Mouse (Mus musculus) urinary bladder, postnatal 25 days (tissue): ENCODE data around the gene Mcmbp.
"Not testable (repeated sequence)": the region's sequence is repeated elsewhere in the genome, so short reads cannot be mapped to it uniquely, and the experiment has no call there.

ENCODE experiments used
- DNase-seq: peaks from one replicate; pipeline ENCODE4 v3.0.0; 2022; ENCODE audit warnings: low spot score

Gene Mcmbp

DNA sequence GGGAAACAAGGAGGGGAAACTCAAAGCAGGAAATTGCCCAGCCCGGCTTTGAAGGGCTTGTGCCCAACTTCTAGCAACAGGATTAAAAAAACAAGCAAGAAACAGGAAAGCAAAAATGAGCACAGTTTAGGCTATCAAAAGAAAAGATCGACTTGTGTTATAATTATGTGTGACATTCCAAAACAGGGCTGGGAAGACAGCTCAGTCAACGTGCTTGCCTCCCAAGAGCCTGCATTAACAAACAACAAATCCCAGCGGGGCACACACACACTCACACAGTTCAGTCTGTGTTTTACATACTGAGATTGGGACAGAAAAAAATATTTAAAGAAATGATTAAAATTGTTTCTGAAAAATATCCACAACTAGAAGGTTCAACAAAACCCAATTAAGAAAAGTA is 22.3 kb downstream of the Mcmbp start:
- no peak for DNase-seq

DNA sequence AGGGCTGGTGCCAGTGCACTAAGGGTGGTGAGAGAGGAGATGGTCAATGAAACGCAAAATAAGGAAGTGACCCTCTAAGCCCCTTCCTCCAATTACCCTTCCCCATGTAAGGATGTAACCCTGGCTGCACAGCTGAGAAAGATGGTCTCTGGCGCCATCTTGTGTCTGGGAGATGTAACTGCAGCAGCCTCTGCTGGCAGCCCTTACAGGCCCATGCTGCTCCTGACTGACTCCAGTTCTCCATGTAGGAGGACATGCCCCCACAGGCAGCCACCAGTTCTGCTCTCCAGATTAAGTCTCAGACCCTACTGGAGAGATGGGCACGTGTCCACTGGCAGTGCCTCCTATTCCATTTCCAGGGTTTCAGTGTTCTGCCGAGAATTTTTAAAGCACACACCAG is 34.6 kb downstream of the Mcmbp start:
- peak; percentile 54 for DNase-seq

DNA sequence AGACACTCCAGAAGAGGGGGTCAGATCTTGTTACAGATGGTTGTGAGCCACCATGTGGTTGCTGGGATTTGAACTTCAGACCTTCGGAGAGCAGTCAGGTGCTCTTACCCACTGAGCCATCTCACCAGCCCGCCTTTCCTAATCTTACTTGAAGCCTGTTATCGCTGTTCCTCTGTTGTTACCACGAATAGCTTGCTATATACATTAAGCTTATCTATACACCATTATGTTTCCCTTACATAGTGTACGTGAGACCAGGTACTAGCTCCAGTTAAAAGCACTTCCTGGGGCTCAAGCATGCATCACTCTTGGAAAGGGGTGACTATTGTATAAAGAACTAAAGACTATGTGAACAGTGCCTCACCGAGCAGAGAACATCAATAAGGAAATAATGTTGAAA is 40.3 kb downstream of the Mcmbp start:
- not testable (repeated sequence) for DNase-seq

DNA sequence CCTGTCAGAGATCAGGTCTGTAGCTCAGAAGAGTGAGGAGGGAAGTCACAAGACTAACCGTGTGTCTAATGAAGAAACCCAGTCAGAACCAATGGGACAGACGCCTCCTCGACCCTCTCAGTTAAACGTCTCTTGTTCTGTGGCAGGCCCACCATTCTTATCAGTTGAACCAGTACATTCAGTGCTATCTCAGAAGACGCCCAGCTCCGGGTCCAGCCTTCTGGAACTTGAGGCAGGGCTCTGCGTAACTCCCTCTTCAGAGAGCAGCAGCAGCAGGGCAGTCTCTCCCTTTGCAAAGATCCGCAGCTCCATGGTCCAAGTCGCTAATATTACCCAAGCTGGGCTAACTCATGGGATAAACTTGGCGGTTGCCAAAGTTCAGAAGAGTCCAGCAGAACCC is 45.4 kb downstream of the Mcmbp start:
- no peak for DNase-seq

DNA sequence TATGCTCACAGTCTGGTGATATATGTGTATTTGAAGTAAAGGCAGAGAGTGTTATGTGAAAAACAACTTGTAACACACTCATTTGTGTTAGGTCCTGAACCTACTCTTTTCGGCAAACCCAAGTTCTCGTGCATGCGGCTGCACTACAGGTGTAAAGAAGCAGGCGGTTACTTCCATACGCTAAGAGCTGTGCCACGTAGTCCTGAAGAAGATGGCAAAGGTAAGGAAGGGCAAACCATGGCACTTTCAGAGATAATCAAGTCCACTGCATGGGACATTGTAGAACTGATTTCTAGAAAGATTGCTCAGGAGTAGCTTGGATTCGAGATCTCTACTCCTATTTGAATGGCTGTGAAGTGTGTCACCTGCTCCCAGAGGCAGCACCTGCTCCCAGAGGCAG is 48.1 kb downstream of the Mcmbp start:
- DNase-seq: no peak

DNA sequence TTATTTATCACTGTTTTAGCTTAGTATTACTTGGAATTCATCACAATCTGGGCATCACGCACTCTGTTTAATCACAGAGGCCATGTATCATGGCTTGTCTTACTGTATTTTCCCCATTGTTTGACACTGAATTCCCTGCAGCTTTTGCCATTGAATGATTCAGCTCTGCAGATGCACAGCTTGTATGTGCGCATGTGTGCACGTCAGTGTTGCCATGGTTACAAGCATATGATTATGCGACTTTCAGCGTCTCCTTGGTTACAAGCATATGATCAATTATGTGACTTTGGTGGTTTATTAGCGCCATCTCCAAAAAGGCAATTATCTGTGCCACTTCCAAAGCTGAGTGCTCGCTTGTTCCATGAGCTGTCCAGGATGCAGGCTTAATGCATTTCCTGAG is 49.5 kb downstream of the Mcmbp start:
- DNase-seq: no peak

DNA sequence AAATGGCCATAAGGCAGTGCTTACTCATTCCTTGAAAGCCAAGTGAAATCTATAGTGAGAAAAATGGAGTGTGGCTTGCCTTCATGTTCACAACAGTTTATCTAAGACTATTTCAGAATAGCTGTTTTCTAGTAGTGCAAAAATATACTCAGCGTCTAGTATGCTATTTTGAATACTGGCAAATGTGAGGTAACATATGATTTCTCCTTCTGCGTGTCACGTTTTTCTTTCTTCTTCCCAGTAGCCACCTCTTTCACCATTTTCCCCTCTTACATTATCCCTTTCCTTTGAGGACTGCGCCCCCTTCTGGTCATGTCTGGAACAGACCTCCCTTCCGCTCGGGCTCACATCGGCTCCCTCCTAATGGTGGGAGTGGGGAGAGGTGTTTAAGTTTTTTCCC is 50.2 kb downstream of the Mcmbp start:
- DNase-seq: peak; percentile 90

DNA sequence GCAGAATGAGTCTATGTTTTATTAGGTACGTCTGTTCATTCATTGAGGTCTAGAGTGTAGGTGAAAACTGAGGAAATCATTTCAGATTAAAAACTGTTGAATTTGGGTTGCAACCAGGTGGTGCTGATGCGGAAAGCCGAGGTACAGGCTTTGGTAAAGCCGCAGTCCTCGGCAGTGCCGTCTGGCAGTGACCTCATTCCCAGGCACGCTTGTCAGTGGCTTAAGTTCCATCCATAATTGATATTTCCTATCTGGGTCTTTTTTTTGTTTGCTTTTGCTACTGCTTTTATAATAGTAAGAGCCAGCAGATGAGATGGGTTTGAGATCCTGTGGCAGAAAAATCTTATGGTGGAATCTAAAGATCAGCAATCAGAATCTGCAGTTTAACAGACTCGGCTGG is 50.9 kb downstream of the Mcmbp start:
- no peak for DNase-seq

DNA sequence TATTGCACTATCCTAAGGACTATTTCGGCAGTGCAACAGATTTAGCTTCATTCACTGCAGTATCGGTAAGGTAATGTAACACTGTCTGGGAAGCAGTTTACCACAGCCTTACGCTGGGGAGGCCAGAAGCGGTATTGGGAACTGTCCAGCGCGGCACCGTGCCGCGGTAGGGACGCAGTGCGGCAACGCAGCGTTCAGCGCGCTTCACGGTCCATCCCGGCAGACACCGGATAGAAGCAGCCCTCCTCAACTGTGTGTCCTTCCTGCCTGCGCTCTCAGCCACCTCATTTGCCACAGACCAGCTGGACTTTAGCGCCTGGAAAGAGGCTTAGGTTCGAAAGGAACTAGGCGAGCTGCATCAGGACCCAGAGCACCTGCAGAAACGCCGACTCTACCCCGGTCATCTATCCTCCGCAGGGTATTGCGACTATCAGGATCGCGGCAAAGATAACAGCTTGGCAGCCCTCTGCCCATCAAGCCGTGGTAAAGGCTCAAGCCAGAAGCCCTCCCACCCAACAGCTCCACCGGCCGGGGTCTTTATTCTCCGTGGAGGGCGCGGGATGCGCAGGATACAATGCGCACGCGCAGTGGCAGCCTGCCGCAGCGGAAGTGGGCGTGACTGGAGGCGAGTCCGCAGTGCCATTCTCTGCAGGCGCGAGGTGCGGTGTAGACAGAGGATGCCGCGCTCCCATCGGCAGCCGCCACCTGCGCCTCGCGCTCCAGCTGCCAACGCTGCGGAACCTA is 52.3 kb downstream of the Mcmbp start:
- DNase-seq: peak; percentile 54

DNA sequence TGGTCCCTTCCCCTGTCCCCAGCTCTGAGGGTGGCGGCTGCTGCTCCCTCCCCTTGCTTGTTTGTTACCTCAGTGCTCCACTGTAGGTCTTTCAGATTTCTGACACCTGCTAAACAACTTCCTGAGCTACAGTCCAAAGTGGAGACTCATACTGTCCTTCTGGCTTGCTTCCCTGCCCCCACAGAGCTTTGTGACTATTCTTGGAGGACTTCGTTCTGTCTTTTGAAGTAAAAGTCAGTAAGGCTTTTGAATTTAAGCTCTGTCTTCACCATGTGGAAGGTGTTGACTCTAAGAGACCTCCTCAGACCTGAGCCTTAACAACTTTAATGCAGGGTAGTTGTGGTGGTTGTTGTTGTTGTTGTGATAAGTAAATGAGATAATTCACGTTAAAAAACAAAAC is 61.7 kb downstream of the Mcmbp start:
- DNase-seq: no peak

DNA sequence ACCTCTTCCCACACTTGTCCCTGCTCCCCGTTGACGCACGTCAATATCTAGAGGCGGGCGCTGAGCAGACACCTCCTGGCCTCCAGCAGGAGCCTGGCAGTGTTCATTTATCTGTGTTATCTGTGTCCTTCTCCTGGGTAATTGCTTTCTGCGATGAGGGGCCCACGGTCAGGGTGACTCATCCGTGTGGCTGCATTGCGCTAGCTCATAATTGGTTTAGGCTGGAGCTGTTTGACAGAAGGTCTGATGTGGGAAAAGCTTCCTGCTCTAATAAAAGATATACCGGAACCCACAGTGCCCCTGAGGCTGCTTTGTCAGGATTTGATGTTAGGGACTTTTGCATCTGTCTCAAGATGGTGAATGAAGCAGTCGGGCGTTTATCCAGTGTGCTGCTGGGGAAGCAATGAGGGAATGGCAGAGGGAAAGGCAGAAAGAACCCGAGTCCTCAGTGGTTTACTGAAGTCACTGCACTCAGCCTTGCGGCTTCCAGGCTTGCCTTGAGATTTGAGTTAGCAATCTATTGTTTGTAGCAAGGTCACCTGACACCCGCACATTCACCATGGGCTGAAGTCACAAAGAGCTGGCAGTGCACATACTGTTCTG is 67.8 kb downstream of the Mcmbp start:
- no peak for DNase-seq

DNA sequence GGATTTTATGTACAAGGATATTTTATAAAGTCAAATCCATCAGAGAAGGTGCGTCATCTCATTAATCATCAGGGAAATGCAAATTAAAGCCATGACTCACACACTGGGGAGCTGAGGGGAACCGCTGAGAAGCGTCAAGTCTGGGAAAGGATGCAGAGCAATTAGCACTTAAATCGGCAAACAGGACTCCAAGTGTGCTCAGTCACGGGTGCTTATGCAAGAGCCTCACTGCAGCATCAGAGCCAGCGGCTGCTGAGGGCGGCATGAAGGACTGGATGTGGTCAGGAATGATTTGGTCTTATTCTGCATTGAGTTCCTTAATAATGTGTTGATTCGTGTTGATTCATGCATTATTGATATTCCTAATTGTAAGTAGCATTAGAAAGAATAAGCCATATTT is 68.3 kb downstream of the Mcmbp start:
- no peak for DNase-seq

DNA sequence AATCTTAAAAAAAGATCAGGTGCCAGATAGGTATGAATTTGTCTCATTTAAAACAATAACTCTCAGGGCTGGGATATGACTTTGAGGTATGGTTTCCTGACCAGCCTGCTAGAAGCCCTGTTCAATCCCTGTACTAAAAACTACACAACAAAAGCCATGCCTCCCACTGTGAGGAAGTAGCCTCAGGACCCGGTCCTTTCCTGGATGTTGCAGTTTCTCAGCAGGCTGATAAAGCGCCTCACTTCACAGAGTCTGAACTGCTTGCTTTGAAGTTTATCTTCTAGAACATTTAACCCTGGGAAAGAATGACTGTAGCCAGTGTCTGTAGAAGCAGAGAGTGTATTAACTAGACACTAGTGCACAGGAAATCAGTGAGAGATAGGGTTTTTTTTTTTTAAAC is 71.5 kb downstream of the Mcmbp start:
- DNase-seq: no peak

DNA sequence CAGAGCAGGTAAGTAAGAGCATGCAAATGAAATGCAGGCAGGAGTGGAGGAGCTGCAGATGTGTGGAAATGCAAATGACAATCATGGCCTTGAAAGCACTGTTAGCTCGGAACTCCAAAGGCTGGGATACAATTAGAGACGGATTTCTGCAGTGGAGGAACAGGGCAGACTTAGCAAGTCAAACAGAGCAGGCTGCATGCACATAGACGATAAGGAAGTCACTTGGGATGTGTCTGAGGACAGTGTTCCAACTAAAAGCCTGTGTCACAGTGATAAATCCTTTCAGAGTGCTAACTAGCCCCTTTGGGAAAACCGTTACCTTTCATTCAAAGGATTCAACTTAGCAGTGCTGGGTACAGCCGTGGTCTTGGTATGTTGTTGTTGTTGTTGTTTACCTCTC is 72.5 kb downstream of the Mcmbp start:
- no peak for DNase-seq

DNA sequence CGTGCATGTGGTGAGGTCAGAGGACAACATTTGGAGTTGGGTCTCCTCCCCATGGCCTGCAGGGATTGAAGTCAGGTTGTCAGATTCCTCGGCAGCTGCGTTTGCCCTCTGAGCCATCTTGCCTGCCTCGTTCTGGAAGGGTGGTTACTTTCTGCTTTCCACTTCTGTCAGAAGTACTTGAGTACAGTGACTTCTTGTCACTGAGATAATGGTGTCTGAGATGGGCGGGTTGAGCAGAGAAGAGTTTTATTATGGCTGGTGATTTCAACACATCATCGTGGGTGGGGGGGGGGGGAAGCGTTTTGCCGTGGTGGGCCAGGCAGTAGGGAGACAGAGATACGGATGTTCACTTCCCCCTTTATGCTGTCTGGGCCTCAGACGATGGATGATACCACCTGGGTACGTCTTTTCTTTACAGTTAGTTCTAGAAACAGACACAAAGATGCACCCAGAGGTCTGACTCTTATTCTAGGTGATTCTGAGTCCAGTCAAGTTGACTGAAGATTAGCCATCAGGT is 75.4 kb downstream of the Mcmbp start:
- no peak for DNase-seq

DNA sequence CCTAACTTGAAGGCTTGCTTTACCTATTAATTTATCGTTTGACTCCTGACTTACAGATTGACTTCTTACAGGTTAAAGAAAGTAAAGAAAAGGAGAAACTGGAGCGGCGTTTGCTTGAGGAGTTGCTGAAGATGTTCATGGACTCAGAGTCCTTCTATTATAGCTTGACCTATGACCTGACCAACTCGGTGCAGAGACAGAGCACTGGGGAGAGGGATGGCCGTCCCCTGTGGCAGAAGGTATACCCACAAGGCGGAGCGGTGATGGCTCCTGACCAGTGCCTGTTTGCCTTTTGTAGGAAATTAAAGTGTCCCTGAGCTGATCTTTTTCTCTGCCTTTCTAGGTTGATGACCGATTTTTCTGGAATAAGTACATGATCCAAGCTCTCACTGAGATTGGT is 76.4 kb downstream of the Mcmbp start:
- DNase-seq: no peak

DNA sequence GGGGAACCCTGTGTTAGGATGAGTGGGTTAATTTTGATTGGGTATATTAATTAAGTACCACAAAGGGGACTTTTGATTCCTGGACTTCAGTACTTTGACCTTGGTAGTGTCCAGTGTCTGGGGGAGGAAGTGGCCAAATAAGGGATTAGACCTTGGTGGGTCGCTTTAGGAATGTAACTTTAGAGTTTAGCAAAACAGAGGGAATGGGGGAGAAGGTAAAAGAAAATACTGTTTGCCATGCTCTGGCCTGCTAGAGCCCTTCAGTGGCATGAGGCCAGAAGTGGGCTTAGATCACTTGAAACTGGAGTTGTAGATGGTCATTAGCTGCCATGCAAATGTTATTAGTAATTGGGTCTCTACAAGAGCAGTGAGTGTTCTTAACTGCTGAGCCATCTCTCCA is 83.3 kb downstream of the Mcmbp start:
- DNase-seq: no peak
